Mouse (Mus musculus) kidney, embryonic 16.5 days (tissue): Measurements from ENCODE around the gene Cpne2. TPM values are rescaled to one million over a fixed set of nuclear protein-coding genes. Genes with fewer than 3 reads are reported as not detected.

Source experiments
- ATAC-seq: fragments of 200-750 bp; cut with Nextera tagmentation; 2 replicates; pipeline ENCODE4 v1.8.0; 2017; ENCODE audit warnings: moderate TSS enrichment; ENCODE audit not compliant: low FRiP score, low TSS enrichment
- H3K27ac ChIP-seq: fragments of 300-500 bp; sonication (generic); 2 replicates; pipeline ENCODE4 v1.5.1; 2014; ENCODE audit warnings: low read length
- H3K27me3 ChIP-seq: fragments of 300-500 bp; sonication (generic); 2 replicates; pipeline ENCODE4 v1.6.1; 2014; ENCODE audit warnings: low read length, control low read depth, mixed read lengths; ENCODE audit not compliant: insufficient read depth
- H3K36me3 ChIP-seq: fragments of 300-500 bp; sonication (generic); 2 replicates; pipeline ENCODE4 v1.6.1; 2014; ENCODE audit warnings: low read length, control low read depth, mixed read lengths; ENCODE audit not compliant: insufficient read depth
- H3K4me1 ChIP-seq: fragments of 300-500 bp; sonication (generic); 2 replicates; pipeline ENCODE4 v1.6.1; 2014; ENCODE audit warnings: low read length, control low read depth, mixed read lengths; ENCODE audit not compliant: insufficient read depth
- H3K4me2 ChIP-seq: fragments of 300-500 bp; sonication (generic); replicated peaks from 2 replicates; pipeline ENCODE4 v1.6.1; 2014; ENCODE audit warnings: low read depth, low read length
- H3K4me3 ChIP-seq: fragments of 300-500 bp; sonication (generic); 2 replicates; pipeline ENCODE4 v1.5.1; 2014; ENCODE audit warnings: mild to moderate bottlenecking, low read length
- H3K9ac ChIP-seq: fragments of 300-500 bp; sonication (generic); replicated peaks from 2 replicates; pipeline ENCODE4 v1.6.1; 2014; ENCODE audit warnings: low read length
- H3K9me3 ChIP-seq: fragments of 300-500 bp; sonication (generic); 2 replicates; pipeline ENCODE4 v1.6.1; 2016; ENCODE audit warnings: low read length, control low read depth
- WGBS: fragments of 180-500 bp; shearing (Covaris S2); extraction: QIAGEN DNeasy Blood & Tissue Kit; methylation state at CpG from one replicate; pipeline ENCODE4 v1.1.7; 2014; 5-methylcytosine and 5-hydroxymethylcytosine counted together
- polyA plus RNA-seq: library from polyadenylated mRNA; unstranded; fragments of >200 nt; fragmentation: Nextera tagmentation; extraction: Ambion mirVana; gene quantifications from 2 replicates; pipeline ENCODE4 v1.2.1, GENCODE M21; 2015

The Cpne2 gene
- polyA plus RNA-seq, 1 experiment from 2014 or later: 10.2 TPM

DNA sequence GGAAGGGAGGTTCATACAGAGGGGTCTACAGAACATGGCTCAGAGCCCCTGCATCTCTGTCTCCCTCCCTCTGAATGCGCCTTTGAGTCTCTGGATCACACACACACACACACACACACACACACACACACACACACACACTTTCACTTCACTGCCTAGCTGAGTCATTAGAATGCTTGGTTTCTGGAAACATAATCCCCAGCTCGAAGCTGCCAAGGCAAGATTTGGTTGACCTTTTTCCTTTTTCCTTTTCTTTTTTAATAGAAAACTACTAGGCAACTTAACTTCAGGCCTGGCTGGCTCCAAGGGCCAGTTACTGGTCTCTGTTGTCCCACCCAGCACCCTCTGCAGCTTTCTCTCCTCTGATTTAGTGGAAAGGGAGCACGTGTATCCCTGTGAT, 16.0 kb upstream of the Cpne2 start:
- no peak overlapping the region for H3K27ac ChIP-seq
- no peak overlapping the region for H3K4me3 ChIP-seq
- no peak for ATAC-seq
- 46% methylated on average over 3 of the region's 3 CpGs for WGBS
- no peak overlapping the region for H3K9ac ChIP-seq
- no peaks in the 10 kb centered on the region for H3K36me3 ChIP-seq
- H3K4me1 ChIP-seq: no peaks in the 10 kb centered on the region
- no peaks in the 10 kb centered on the region for H3K27me3 ChIP-seq
- H3K9me3 ChIP-seq: no peaks in the 10 kb centered on the region
- H3K4me2 ChIP-seq: no peak overlapping the region

GRCm38 (mm10) chr8:94518331-94518730, 14.5 kb upstream of the Cpne2 start:
- Histone ChIP-seq H3K9ac (no peak overlapping the region), H3K36me3 (no peaks in the 10 kb centered on the region), H3K4me2 (no peak overlapping the region), H3K9me3 (no peaks in the 10 kb centered on the region), H3K4me3 (no peak overlapping the region), H3K4me1 (no peaks in the 10 kb centered on the region), H3K27ac (no peak overlapping the region), H3K27me3 (no peaks in the 10 kb centered on the region)
- ATAC-seq: no peak
- WGBS: 84% methylated on average over 10 of the region's 10 CpGs

- Histone ChIP-seq H3K9ac (no peak overlapping the region), H3K4me1 (no peaks in the 10 kb centered on the region), H3K9me3 (no peaks in the 10 kb centered on the region), H3K4me3 (no peak overlapping the region), H3K4me2 (no peak overlapping the region), H3K36me3 (no peaks in the 10 kb centered on the region), H3K27ac (no peak overlapping the region), H3K27me3 (no peaks in the 10 kb centered on the region)
- WGBS: 93% methylated on average over 5 of the region's 5 CpGs
- ATAC-seq: no peak
Measured at GRCm38 (mm10) chr8:94519021-94519420, 13.8 kb upstream of the Cpne2 start.

GRCm38 (mm10) chr8:94521481-94521880, 11.3 kb upstream of the Cpne2 start:
- no peak overlapping the region for H3K9ac ChIP-seq
- ATAC-seq: no peak
- H3K4me3 ChIP-seq: no peak overlapping the region
- no peaks in the 10 kb centered on the region for H3K27me3 ChIP-seq
- H3K4me1 ChIP-seq: no peaks in the 10 kb centered on the region
- H3K27ac ChIP-seq: no peak overlapping the region
- 54% methylated on average over 4 of the region's 4 CpGs for WGBS
- H3K9me3 ChIP-seq: no peaks in the 10 kb centered on the region
- no peaks in the 10 kb centered on the region for H3K36me3 ChIP-seq
- no peak overlapping the region for H3K4me2 ChIP-seq

DNA sequence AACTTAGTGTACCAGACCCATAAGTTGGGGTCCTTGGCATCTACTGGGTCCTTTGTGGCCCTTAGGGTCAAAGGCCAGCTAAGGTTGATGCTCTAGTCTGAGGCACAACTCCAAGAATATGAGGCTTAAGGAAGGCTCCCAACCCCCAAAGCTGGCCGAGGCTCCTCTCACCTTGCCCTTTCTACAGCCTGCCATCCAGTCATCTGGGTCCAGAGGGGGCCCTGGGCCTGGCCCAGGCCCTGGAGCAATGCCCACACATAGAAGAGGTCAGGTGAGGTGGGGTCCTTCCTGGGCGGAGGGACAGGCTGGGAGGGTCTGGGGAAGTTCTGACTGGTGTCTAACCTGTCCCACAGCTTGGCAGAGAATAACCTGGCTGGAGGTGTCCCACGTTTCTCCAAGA, 10.3 kb upstream of the Cpne2 start:
- H3K9me3 ChIP-seq: no peaks in the 10 kb centered on the region
- no peaks in the 10 kb centered on the region for H3K27me3 ChIP-seq
- no peaks in the 10 kb centered on the region for H3K36me3 ChIP-seq
- H3K4me2 ChIP-seq: no peak overlapping the region
- no peak overlapping the region for H3K9ac ChIP-seq
- no peak for ATAC-seq
- no peaks in the 10 kb centered on the region for H3K4me1 ChIP-seq
- no peak overlapping the region for H3K4me3 ChIP-seq
- H3K27ac ChIP-seq: no peak overlapping the region
- 79% methylated on average over 3 of the region's 3 CpGs for WGBS

GRCm38 (mm10) chr8:94524554-94524953, 8.2 kb upstream of the Cpne2 start:
- 83% methylated on average over 9 of the region's 9 CpGs for WGBS
- no peak overlapping the region for H3K27ac ChIP-seq
- H3K9ac ChIP-seq: no peak overlapping the region
- ATAC-seq: no peak
- H3K27me3 ChIP-seq: no peaks in the 10 kb centered on the region; the same call in 1 of the 2 replicates
- no peak overlapping the region for H3K4me3 ChIP-seq
- no peaks in the 10 kb centered on the region for H3K9me3 ChIP-seq
- H3K4me1 ChIP-seq: no peaks in the 10 kb centered on the region
- no peaks in the 10 kb centered on the region for H3K36me3 ChIP-seq
- H3K4me2 ChIP-seq: no peak overlapping the region

DNA sequence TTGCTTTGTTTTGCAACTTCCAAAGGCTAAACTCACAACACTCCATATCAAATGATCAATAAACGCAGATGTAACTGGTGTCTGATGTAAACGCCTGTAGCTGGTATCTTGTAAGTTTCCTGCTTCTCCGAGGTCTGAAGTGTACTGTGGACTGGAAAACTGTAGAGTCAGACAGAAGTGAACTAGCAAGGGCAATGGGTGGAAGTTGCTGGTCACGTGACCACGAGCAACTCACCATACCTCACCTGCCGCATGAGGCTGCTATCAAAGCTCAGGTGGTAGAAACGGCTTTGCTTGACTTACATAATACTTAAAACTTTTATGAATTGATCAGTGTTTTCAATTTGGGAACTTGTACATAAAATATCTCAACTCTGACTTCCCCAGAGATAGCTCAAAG, 5.6 kb upstream of the Cpne2 start:
- H3K4me2 ChIP-seq: no peak overlapping the region
- no peak for ATAC-seq
- H3K4me3 ChIP-seq: no peak overlapping the region
- H3K4me1 ChIP-seq: peaks cover 2% of the 10 kb centered on the region; the same call in 1 of the 2 replicates
- H3K9me3 ChIP-seq: no peaks in the 10 kb centered on the region
- 85% methylated on average over 7 of the region's 7 CpGs for WGBS
- peaks cover 6% of the 10 kb centered on the region for H3K27me3 ChIP-seq
- H3K27ac ChIP-seq: no peak overlapping the region
- H3K9ac ChIP-seq: no peak overlapping the region
- H3K36me3 ChIP-seq: no peaks in the 10 kb centered on the region

DNA sequence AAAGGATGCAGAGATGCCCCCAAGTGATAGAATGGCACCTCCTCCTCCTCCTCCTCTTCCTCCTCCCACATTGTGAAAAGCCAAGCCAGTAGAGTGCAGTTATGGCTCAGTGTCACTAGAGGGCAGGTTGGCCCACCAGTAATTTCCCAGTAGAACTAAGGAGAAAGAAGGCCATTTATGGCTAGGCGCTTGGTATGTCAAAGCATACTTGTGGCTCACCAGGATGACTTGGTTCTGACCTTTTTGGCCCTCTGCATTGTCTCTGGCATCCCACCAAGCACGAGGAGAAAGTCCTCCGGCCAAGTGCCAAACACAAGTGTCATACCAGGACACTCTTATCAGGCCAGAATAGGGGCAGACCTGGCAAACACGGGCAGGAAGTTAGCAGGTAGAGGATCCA, 4.5 kb upstream of the Cpne2 start:
- H3K27ac ChIP-seq: no peak overlapping the region
- H3K27me3 ChIP-seq: peaks cover 6% of the 10 kb centered on the region
- H3K4me1 ChIP-seq: peaks cover 7% of the 10 kb centered on the region
- ATAC-seq: no peak
- H3K9ac ChIP-seq: no peak overlapping the region
- H3K36me3 ChIP-seq: no peaks in the 10 kb centered on the region
- no peak overlapping the region for H3K4me2 ChIP-seq
- no peaks in the 10 kb centered on the region for H3K9me3 ChIP-seq
- H3K4me3 ChIP-seq: no peak overlapping the region
- 56% methylated on average over 4 of the region's 4 CpGs for WGBS

DNA sequence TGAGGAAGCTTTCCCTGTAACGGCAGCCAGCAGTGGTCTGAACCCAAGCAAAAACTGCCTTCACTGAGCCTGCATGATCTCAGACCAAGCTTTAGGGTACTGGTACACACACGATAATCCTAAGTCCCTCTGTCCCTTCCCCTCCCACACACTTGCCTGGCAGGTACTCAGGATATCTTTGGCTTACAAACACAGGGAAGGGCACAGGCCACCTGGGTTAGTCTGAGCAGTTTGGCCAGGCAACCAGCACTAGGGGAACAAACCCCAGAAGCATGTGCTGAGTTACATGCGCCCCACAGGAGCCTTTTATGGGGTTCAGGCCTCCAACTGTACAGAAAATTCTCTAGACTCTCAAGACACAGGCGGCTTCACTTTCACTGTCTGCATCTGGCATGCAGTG, 2.9 kb upstream of the Cpne2 start:
- Histone ChIP-seq H3K4me2 (no peak overlapping the region), H3K27me3 (peaks cover 17% of the 10 kb centered on the region), H3K4me1 (peaks cover 9% of the 10 kb centered on the region), H3K9me3 (no peaks in the 10 kb centered on the region), H3K4me3 (no peak overlapping the region), H3K27ac (no peak overlapping the region), H3K36me3 (no peaks in the 10 kb centered on the region), H3K9ac (no peak overlapping the region)
- WGBS: 61% methylated on average over 4 of the region's 4 CpGs
- ATAC-seq: no peak

- ATAC-seq: no peak
- H3K4me3 ChIP-seq: no peak overlapping the region
- 87% methylated on average over 4 of the region's 4 CpGs for WGBS
Measured at GRCm38 (mm10) chr8:94530643-94531042, 2.1 kb upstream of the Cpne2 start.

GRCm38 (mm10) chr8:94532000-94532399, 790 bp upstream of the Cpne2 start:
- no peak for ATAC-seq
- WGBS: 3% methylated on average over 8 of the region's 8 CpGs
- H3K4me1 ChIP-seq: peaks cover 12% of the 10 kb centered on the region
- H3K4me3 ChIP-seq: peak overlapping the region; percentile 70
- H3K9me3 ChIP-seq: no peaks in the 10 kb centered on the region
- peak overlapping the region; percentile 96 for H3K4me2 ChIP-seq
- H3K27me3 ChIP-seq: peaks cover 17% of the 10 kb centered on the region
- no peaks in the 10 kb centered on the region for H3K36me3 ChIP-seq
- no peak overlapping the region for H3K27ac ChIP-seq
- peak overlapping the region; percentile 76 for H3K9ac ChIP-seq

More at GRCm38 (mm10) chr8:94530643-94531042, 2.1 kb upstream of the Cpne2 start:
- Histone ChIP-seq H3K27me3 (peaks cover 17% of the 10 kb centered on the region), H3K36me3 (no peaks in the 10 kb centered on the region), H3K4me1 (peaks cover 11% of the 10 kb centered on the region), H3K27ac (no peak overlapping the region), H3K4me2 (no peak overlapping the region), H3K9me3 (no peaks in the 10 kb centered on the region), H3K9ac (no peak overlapping the region)
